In genomic region chr5:24601911-24602750, GRCm38 (mm10) we compare ENCODE assay signal across 8 mouse cellular contexts. TPM values are rescaled to one million over a fixed set of nuclear protein-coding genes. Genes with fewer than 3 reads are reported as not detected.
DNase-seq lines count a peak whose midpoint lies in the region; ATAC-seq and TF ChIP-seq lines count a peak whose summit lies in the region.

No protein-coding gene starts in this region.

- H3K9ac ChIP-seq in hindbrain, embryonic 14.5 days = peak overlapping the region; percentile 87
- H3K9ac ChIP-seq in liver, adult 2 months (ENCODE audit: low read depth, low read length) = peak overlapping the region; percentile 88

- no peaks in the 10 kb centered on the region for H3K36me3 ChIP-seq in hindbrain, embryonic 14.5 days (replicated peaks; ENCODE audit: control insufficient read depth, insufficient read depth)
- no peaks in the 10 kb centered on the region for H3K36me3 ChIP-seq in liver, adult 2 months (ENCODE audit: control insufficient read depth, insufficient read depth, low read length)
- H3K36me3 ChIP-seq in myocyte (ENCODE audit: control insufficient read depth, insufficient read depth) = no peaks in the 10 kb centered on the region

- TF ChIP-seq CTCF in bone marrow, adult 2 months (IDR thresholded peaks at IDR 0.05; ENCODE audit: control insufficient read depth, insufficient read depth, low read length) = no peak
- TF ChIP-seq CTCF in liver, adult 2 months (IDR thresholded peaks at IDR 0.05; ENCODE audit: low read depth, low read length) = no peak

- no peak overlapping the region for H3K4me3 ChIP-seq in bone marrow, adult 2 months (replicated peaks; ENCODE audit: control insufficient read depth, low read depth, low read length)
- H3K4me3 ChIP-seq in hindbrain, embryonic 14.5 days (replicated peaks; ENCODE audit: low read length) = peak overlapping the region; percentile 54
- H3K4me3 ChIP-seq in liver, adult 2 months (ENCODE audit: insufficient read depth, low read depth, low read length) = peak overlapping the region; percentile 65
- H3K4me3 ChIP-seq in myocyte = peak overlapping the region; percentile 63

- WGBS in bone marrow, adult 2 months = under 1% methylated on average over 69 of the region's 73 CpGs
- under 1% methylated on average over 68 of the region's 73 CpGs for WGBS in hindbrain, embryonic 14.5 days
- WGBS in liver, adult 2 months = under 1% methylated on average over 73 of the region's 73 CpGs

- DNase-seq in cerebellum, adult 18-20 months = peak; percentile 38 to 55
- peak; percentile 83 for DNase-seq in gastrocnemius, adult 18-20 months (ENCODE audit: low spot score)
- peak; percentile 75 for DNase-seq in hindbrain, embryonic 14.5 days (ENCODE audit: low spot score)
- peak; percentile 66 for DNase-seq in liver, adult 2 months (ENCODE audit: extremely low read depth, low read depth, low spot score)
- peak; percentile 64 to 69 for DNase-seq in urinary bladder, postnatal 36 days (ENCODE audit: low spot score in 2 of 2)

- no peak for ATAC-seq in cerebellum, adult (ENCODE audit: insufficient number of reproducible peaks, low FRiP score, low TSS enrichment)
- peak; percentile 19 for ATAC-seq in hindbrain, embryonic 14.5 days (ENCODE audit: low FRiP score)

- peak overlapping the region; percentile 12; the same call in 1 of the 2 replicates for H3K27ac ChIP-seq in bone marrow, adult 2 months (ENCODE audit: control insufficient read depth, insufficient read depth, low read depth, low read length, poor library complexity)
- peak overlapping the region; percentile 97 for H3K27ac ChIP-seq in hindbrain, embryonic 14.5 days
- peak overlapping the region; percentile 35 for H3K27ac ChIP-seq in liver, adult 2 months (replicated peaks; ENCODE audit: insufficient read depth, low read depth, low read length)

- H3ac ChIP-seq in myocyte (ENCODE audit: control insufficient read depth, insufficient read length) = peak overlapping the region; percentile 80

- no peaks in the 10 kb centered on the region for H3K79me2 ChIP-seq in liver, adult 2 months (ENCODE audit: control insufficient read depth, insufficient read depth, low read length)
- peaks cover 10% of the 10 kb centered on the region for H3K79me2 ChIP-seq in myocyte (ENCODE audit: control insufficient read depth, insufficient read depth)

- TF ChIP-seq POLR2A in bone marrow, adult 2 months (IDR thresholded peaks at IDR 0.05; ENCODE audit: borderline replicate concordance, control insufficient read depth, low read depth, low read length) = no peak
- TF ChIP-seq POLR2A in liver, adult 2 months (IDR thresholded peaks at IDR 0.05; ENCODE audit: extremely low read depth, insufficient read depth, low read length) = peak; percentile 35; the same call in 1 of the 2 replicates
- TF ChIP-seq POLR2A in myocyte (IDR thresholded peaks at IDR 0.05; ENCODE audit: insufficient read length, low read depth) = peak; percentile 70

- no peaks in the 10 kb centered on the region for H3K27me3 ChIP-seq in hindbrain, embryonic 14.5 days (ENCODE audit: control insufficient read depth, insufficient read depth, low read length)
- no peaks in the 10 kb centered on the region for H3K27me3 ChIP-seq in liver, adult 2 months (ENCODE audit: control insufficient read depth, insufficient read depth, low read length)
- no peaks in the 10 kb centered on the region for H3K27me3 ChIP-seq in myocyte (ENCODE audit: control insufficient read depth, insufficient read depth, insufficient read length)

- peak overlapping the region; percentile 95 for H3K4me2 ChIP-seq in hindbrain, embryonic 14.5 days (replicated peaks)
- H3K4me2 ChIP-seq in myocyte (ENCODE audit: low read depth) = peak overlapping the region; percentile 95

- no peaks in the 10 kb centered on the region for H3K9me3 ChIP-seq in hindbrain, embryonic 14.5 days (ENCODE audit: control insufficient read depth, low read length)

- H3K4me1 ChIP-seq in bone marrow, adult 2 months (ENCODE audit: control insufficient read depth, insufficient read depth, low read length) = no peaks in the 10 kb centered on the region; the same call in 1 of the 2 replicates
- H3K4me1 ChIP-seq in hindbrain, embryonic 14.5 days (replicated peaks; ENCODE audit: control insufficient read depth, insufficient read depth, low read length) = peaks cover 82% of the 10 kb centered on the region
- H3K4me1 ChIP-seq in liver, adult 2 months (ENCODE audit: control insufficient read depth, insufficient read depth, low read length) = peaks cover 18% of the 10 kb centered on the region

TF ChIP-seq in myocyte, 11 proteins besides CTCF, POLR2A, EP300 and RAD21:
- TF ChIP-seq MYOG (IDR thresholded peaks at IDR 0.05; ENCODE audit: control insufficient read depth in 1 of 3, insufficient read depth in 1 of 3, insufficient read length in 2 of 3, low read depth in 2 of 3) = peak in 1 of 3 experiments; percentile 51
- peak; percentile 75 for TF ChIP-seq POLR2AphosphoS2 (IDR thresholded peaks at IDR 0.05; ENCODE audit: insufficient read length, low read depth)
- TF ChIP-seq MYOD1 (IDR thresholded peaks at IDR 0.05; ENCODE audit: control insufficient read depth in 1 of 3, insufficient read length in 2 of 3, low read depth in 2 of 3) = peak in 1 of 3 experiments; percentile 24
- no peak for TF ChIP-seq E2F4 (IDR thresholded peaks at IDR 0.05; ENCODE audit: insufficient read depth)
- TF ChIP-seq TCF3 (IDR thresholded peaks at IDR 0.05; ENCODE audit: insufficient read length, low read depth) = no peak
- no peak for TF ChIP-seq USF1 (IDR thresholded peaks at IDR 0.05; ENCODE audit: low read depth)
TF ChIP-seq in myocyte: peak in this region for 3.

RNA-seq across cellular contexts. Expression of gene Chpf2, which starts 15.6 kb away (rescaled TPM):
- polyA plus RNA-seq in bone marrow, adult 2 months (2011; ENCODE audit: insufficient read depth, insufficient read length, low replicate concordance, missing spikeins) = 8.6 and 20.6 TPM in 2 replicates
- total RNA-seq in gastrocnemius, adult 18-20 months (2021) = 10 to 100 TPM in 1 of 2 experiments, 1 to 10 TPM in 1; 8.9 to 10.3 TPM
- polyA plus RNA-seq in hindbrain, embryonic 14.5 days (2014; fragmentation: Nextera tagmentation; extraction: Ambion mirVana) = 14.0 and 14.4 TPM in 2 replicates
- total RNA-seq in liver, adult 2 months (2014; rRNA removed) = 9.5 and 14.2 TPM in 2 replicates
- 21.1 and 22.4 TPM in 2 replicates for polyA plus RNA-seq in liver, adult 2 months (2012; rRNA removed)
- 39.5 TPM for polyA plus RNA-seq in myocyte (2012; fragmentation: generic; extraction: Trizol)

RNA-seq across cellular contexts. Expression of gene Smarcd3, which starts 22.1 kb away (rescaled TPM):
- polyA plus RNA-seq in bone marrow, adult 2 months (2011; ENCODE audit: insufficient read depth, insufficient read length, low replicate concordance, missing spikeins) = 3.4 and 6.1 TPM in 2 replicates
- 100 to 1,000 TPM; 199 to 207 TPM for total RNA-seq in gastrocnemius, adult 18-20 months (2021)
- polyA plus RNA-seq in hindbrain, embryonic 14.5 days (2014; fragmentation: Nextera tagmentation; extraction: Ambion mirVana) = 149 and 171 TPM in 2 replicates
- total RNA-seq in liver, adult 2 months (2014; rRNA removed) = 0.55 and 1.3 TPM in 2 replicates
- polyA plus RNA-seq in liver, adult 2 months (2012; rRNA removed) = 1.3 TPM in 2 replicates
- 128 TPM for polyA plus RNA-seq in myocyte (2012; fragmentation: generic; extraction: Trizol)

RNA-seq across cellular contexts. Expression of gene Abcf2, which starts 24.9 kb away (rescaled TPM):
- polyA plus RNA-seq in bone marrow, adult 2 months (2011; ENCODE audit: insufficient read depth, insufficient read length, low replicate concordance, missing spikeins) = 22.9 and 29.1 TPM in 2 replicates
- total RNA-seq in gastrocnemius, adult 18-20 months (2021) = 100 to 1,000 TPM; 108 to 112 TPM
- 72.3 and 87.2 TPM in 2 replicates for polyA plus RNA-seq in hindbrain, embryonic 14.5 days (2014; fragmentation: Nextera tagmentation; extraction: Ambion mirVana)
- 25.0 and 25.9 TPM in 2 replicates for total RNA-seq in liver, adult 2 months (2014; rRNA removed)
- 27.1 and 31.9 TPM in 2 replicates for polyA plus RNA-seq in liver, adult 2 months (2012; rRNA removed)
- 137 TPM for polyA plus RNA-seq in myocyte (2012; fragmentation: generic; extraction: Trizol)

RNA-seq across cellular contexts. Expression of gene 4931409K22Rik, which starts 45.5 kb away (rescaled TPM):
- polyA plus RNA-seq in bone marrow, adult 2 months (2011; ENCODE audit: insufficient read depth, insufficient read length, low replicate concordance, missing spikeins) = 4.7 TPM in 1 of 2 replicates, not detected in the other
- total RNA-seq in gastrocnemius, adult 18-20 months (2021) = not detected
- 0.10 and 0.19 TPM in 2 replicates for polyA plus RNA-seq in hindbrain, embryonic 14.5 days (2014; fragmentation: Nextera tagmentation; extraction: Ambion mirVana)
- not detected in 2 replicates for total RNA-seq in liver, adult 2 months (2014; rRNA removed)
- polyA plus RNA-seq in liver, adult 2 months (2012; rRNA removed) = not detected in 2 replicates
- not detected for polyA plus RNA-seq in myocyte (2012; fragmentation: generic; extraction: Trizol)

Comparison
In these comparisons a context has a peak if more than half of its experiments do, and no peak if none do; other contexts are left out.
1. H3K27ac ChIP-seq: peak in every context shown above with its lines; median percentile 97 in hindbrain, embryonic 14.5 days; 35 in liver, adult 2 months; 12 in bone marrow, adult 2 months.
2. RNA of gene Smarcd3, which starts 22.1 kb away (polyA plus RNA-seq): 149 to 171 TPM in hindbrain, embryonic 14.5 days and 128 TPM in myocyte (single experiment); 3.4 to 6.1 TPM in bone marrow, adult 2 months and 1.3 TPM in liver, adult 2 months; every median in the first group is over 10 times any median in the second.
3. Peak in every context shown above with its lines, with median percentiles within 50 percentile points of each other: DNase-seq.